Mouse (Mus musculus) embryo, embryonic 10.5 days (tissue): ENCODE data around the gene Pofut1.

Experiments
- DNase-seq: peaks from one replicate; pipeline ENCODE4 v3.0.0-alpha.2; 2015; ENCODE audit warnings: low spot score

The Pofut1 gene

GRCm38 (mm10) chr2:153241250-153242014 lies at the start of gene Pofut1, which contains the start of gene Plagl2:
Pofut1 (plus strand) TSS chr2:153241533.
Plagl2 (minus strand) TSS chr2:153241426.
- peak; percentile 94 for DNase-seq

- no peak for DNase-seq
Observed at GRCm38 (mm10) chr2:153194255-153194654, 47.1 kb upstream of the Pofut1 start.

- DNase-seq: no peak
Observed at GRCm38 (mm10) chr2:153198485-153198884, 42.8 kb upstream of the Pofut1 start.

- no peak for DNase-seq
Observed at GRCm38 (mm10) chr2:153199114-153199513, 42.2 kb upstream of the Pofut1 start.

DNA sequence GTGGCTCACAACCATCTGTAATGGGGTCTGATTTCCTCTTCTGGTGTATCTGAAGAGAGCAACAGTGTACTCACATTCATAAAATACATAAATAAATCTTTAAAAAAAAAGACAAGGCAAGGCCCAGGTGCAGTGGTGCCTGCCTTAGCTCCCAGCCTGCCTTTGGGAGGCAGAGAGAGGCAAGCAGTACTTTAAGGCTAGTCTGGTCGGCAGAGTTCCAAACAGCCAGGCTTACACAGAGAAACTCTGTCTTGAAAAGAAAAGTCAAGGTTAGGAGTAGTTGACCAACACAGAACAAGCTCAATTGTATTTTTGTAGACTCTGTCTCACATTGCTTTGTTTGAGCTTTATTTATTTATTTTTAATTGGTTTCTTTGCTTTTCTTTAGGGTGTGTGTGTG lies 38.6 kb upstream of the Pofut1 start:
- no peak for DNase-seq

GRCm38 (mm10) chr2:153208149-153208548 lies 33.2 kb upstream of the Pofut1 start:
- no peak for DNase-seq

- DNase-seq: no peak
Observed at GRCm38 (mm10) chr2:153209286-153209685, 32.0 kb upstream of the Pofut1 start.

- DNase-seq: no peak
Observed at GRCm38 (mm10) chr2:153211451-153211850, 29.9 kb upstream of the Pofut1 start.

DNA sequence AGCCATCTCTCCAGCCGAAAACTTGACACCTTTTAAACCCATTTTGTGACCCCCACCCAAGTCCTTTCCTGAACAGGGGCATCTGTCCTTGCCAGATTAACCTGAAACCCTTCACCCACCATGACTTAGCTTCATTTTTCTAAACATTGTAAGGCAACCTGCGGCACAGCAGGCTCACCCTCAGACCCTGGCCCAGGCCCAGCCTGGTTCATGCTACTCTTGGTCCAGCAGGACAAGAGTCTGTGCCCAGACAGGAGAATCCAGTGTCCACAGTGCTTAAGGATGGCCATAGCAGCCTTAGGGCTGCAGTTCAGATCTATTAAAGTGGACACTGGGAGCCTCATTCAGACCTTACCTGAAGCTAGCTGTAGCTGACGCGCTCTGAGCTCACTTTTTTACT lies 28.0 kb upstream of the Pofut1 start:
- DNase-seq: no peak

GRCm38 (mm10) chr2:153214771-153215259 lies 26.5 kb upstream of the Pofut1 start:
- no peak for DNase-seq

DNA sequence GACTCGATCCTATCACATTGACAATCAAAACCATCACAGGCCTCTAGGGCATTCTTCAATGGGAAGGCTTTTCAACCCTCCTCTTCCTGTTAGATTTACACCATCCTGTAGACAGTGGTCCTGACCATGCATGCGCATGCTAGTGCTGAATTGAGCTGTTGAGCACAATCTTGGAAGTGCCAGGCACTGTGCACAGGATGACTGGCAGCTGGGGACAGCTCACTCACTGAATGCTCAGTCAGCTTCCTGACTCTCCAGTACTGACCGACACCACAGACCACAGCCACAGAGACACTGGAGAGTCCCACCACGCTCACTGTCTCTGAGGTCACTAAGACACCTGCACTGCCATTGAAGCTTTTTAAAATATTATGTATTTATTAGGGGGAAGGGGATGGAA lies 25.9 kb upstream of the Pofut1 start:
- DNase-seq: no peak

GRCm38 (mm10) chr2:153217826-153218340 lies 23.4 kb upstream of the Pofut1 start:
- no peak for DNase-seq

DNA sequence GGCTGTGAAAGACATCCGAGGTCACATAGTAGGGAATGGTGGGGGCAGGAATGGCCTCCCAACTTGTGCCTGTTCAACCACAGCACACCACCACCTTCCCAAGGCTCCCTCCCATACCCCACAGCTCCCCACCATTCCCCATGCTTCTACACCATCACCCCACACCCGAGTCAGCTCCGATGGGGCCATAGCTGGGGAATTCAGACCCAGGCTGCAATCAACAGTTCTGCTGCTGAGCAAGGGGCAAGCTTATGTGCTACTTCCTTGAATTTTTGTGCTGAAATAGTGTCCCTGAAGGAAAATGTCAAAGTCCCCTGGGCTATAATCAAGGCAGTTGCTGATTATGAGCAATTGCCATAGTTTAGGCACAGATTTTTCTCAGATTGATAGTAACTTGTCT lies 22.8 kb upstream of the Pofut1 start:
- DNase-seq: no peak

GRCm38 (mm10) chr2:153221620-153222019 lies 19.7 kb upstream of the Pofut1 start:
- DNase-seq: no peak

- no peak for DNase-seq
Observed at GRCm38 (mm10) chr2:153222130-153222529, 19.2 kb upstream of the Pofut1 start.

- DNase-seq: no peak
Observed at GRCm38 (mm10) chr2:153222566-153222965, 18.8 kb upstream of the Pofut1 start.

- DNase-seq: peak; percentile 73
Observed at GRCm38 (mm10) chr2:153224946-153225594, 16.3 kb upstream of the Pofut1 start, which contains the start of gene Tspyl3. Tspyl3 (minus strand) TSS chr2:153225441.

DNA sequence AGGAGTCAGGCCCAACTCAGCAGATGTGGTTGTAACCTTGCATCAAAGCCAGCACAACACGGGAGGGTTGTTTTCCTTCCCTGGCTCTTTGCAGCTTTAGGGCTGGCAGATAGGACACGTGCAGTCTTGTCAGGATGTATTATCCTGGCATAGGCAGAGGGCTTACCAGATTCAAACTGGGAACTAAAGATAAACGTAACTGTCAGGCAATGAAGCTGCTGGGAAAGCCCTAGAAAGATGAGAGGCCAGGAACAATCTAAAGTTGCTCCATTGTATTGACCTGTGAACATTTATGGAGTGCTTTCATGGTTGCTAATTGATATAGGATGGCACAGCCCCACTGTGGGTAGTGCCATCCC lies 15.8 kb upstream of the Pofut1 start:
- DNase-seq: no peak

- DNase-seq: no peak
Observed at GRCm38 (mm10) chr2:153227959-153228358, 13.4 kb upstream of the Pofut1 start.

DNA sequence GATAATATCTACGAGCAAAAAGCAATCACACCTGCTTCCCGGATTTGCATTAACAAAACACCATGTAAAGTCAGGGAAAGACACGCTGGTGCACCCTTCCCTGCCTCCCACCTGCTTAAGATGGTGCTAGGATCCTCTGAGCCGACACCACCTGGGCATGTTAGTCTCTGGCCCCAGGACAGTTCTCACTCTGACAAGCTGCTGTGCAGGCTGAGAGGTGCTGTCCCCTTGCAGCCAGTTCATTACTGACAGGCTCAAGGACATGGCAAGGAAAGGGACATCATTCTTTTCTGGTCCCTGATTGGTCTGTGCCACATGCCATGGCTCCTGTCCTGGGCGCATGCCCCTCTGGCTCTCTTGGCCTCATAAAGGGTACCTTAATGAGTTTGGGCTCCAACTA lies 12.8 kb upstream of the Pofut1 start:
- DNase-seq: no peak

GRCm38 (mm10) chr2:153237193-153237592 lies 4.1 kb upstream of the Pofut1 start:
- DNase-seq: no peak

DNA sequence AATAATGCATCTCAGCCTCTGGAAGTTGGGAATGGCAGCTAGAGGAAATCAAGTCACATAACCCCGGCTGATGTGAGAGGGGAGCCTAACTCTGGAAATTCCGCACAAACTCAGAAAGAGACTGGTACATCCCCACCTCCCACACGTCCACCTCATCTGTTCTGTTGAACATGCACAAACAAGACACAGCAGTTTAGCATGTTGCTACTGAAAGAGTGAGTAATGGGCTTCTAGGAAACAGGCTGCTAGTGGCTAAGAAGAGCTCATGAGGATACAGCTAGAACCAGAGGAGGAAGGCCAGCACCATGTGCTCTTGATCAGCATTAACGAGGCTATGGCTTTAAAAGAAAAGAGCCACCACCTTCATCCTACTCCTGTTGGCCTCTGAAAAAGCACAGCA lies 3.4 kb upstream of the Pofut1 start:
- no peak for DNase-seq

GRCm38 (mm10) chr2:153238406-153238805 lies 2.9 kb upstream of the Pofut1 start:
- no peak for DNase-seq
